Mouse (Mus musculus): Measurements from ENCODE around the gene Kif23. TPM values are rescaled to one million over a fixed set of nuclear protein-coding genes. Genes with fewer than 3 reads are reported as not detected.

Kif23 gene
- polyA plus RNA-seq, 1 experiment from 2014 or later: 36.6 TPM

GRCm38 (mm10) chr9:61952241-61952640 is 5.7 kb upstream of the Kif23 start:
- no peak for ATAC-seq
- Histone ChIP-seq H3K4me3 (replicated peaks; ENCODE audit: low read length) (no peak overlapping the region), H3K9me3 (ENCODE audit: control insufficient read depth, low read length) (no peaks in the 10 kb centered on the region), H3K36me3 (ENCODE audit: control insufficient read depth, insufficient read depth) (no peaks in the 10 kb centered on the region), H3K4me2 (ENCODE audit: low read length) (no peak overlapping the region), H3K4me1 (replicated peaks; ENCODE audit: control insufficient read depth, insufficient read depth, low read length) (peaks cover 6% of the 10 kb centered on the region), H3K27me3 (replicated peaks; ENCODE audit: control insufficient read depth, insufficient read depth, low read length) (no peaks in the 10 kb centered on the region), H3K27ac (ENCODE audit: low read length) (no peak overlapping the region), H3K9ac (replicated peaks; ENCODE audit: low read depth, low read length) (no peak overlapping the region)
- 53% methylated on average over 7 of the region's 7 CpGs for WGBS

- H3K27ac ChIP-seq (ENCODE audit: low read length): no peak overlapping the region
- peak overlapping the region; percentile 99 for H3K4me2 ChIP-seq (ENCODE audit: low read length)
- H3K4me1 ChIP-seq (replicated peaks; ENCODE audit: control insufficient read depth, insufficient read depth, low read length): peaks cover 10% of the 10 kb centered on the region
- ATAC-seq: peak; percentile 86
- no peaks in the 10 kb centered on the region for H3K36me3 ChIP-seq (ENCODE audit: control insufficient read depth, insufficient read depth)
- no peaks in the 10 kb centered on the region for H3K9me3 ChIP-seq (ENCODE audit: control insufficient read depth, low read length)
- peak overlapping the region; percentile 63 for H3K9ac ChIP-seq (replicated peaks; ENCODE audit: low read depth, low read length)
- WGBS: 5% methylated on average over 24 of the region's 24 CpGs
- peak overlapping the region; percentile 73 for H3K4me3 ChIP-seq (replicated peaks; ENCODE audit: low read length)
- H3K27me3 ChIP-seq (replicated peaks; ENCODE audit: control insufficient read depth, insufficient read depth, low read length): no peaks in the 10 kb centered on the region
Measured at GRCm38 (mm10) chr9:61947402-61948346, 1.1 kb upstream of the Kif23 start.

GRCm38 (mm10) chr9:61945973-61946611 is 482 bp downstream of the Kif23 start:
- H3K9ac ChIP-seq (replicated peaks; ENCODE audit: low read depth, low read length): peak overlapping the region; percentile 73
- WGBS: under 1% methylated on average over 37 of the region's 38 CpGs

GRCm38 (mm10) chr9:61941054-61941453 is 5.5 kb downstream of the Kif23 start:
- Histone ChIP-seq H3K9me3 (ENCODE audit: control insufficient read depth, low read length) (no peaks in the 10 kb centered on the region), H3K9ac (replicated peaks; ENCODE audit: low read depth, low read length) (no peak overlapping the region), H3K27ac (ENCODE audit: low read length) (no peak overlapping the region), H3K27me3 (replicated peaks; ENCODE audit: control insufficient read depth, insufficient read depth, low read length) (no peaks in the 10 kb centered on the region), H3K4me3 (replicated peaks; ENCODE audit: low read length) (no peak overlapping the region), H3K36me3 (ENCODE audit: control insufficient read depth, insufficient read depth) (no peaks in the 10 kb centered on the region), H3K4me2 (ENCODE audit: low read length) (no peak overlapping the region), H3K4me1 (replicated peaks; ENCODE audit: control insufficient read depth, insufficient read depth, low read length) (peaks cover 3% of the 10 kb centered on the region)
- 85% methylated on average over 3 of the region's 3 CpGs for WGBS
- ATAC-seq: no peak

More at GRCm38 (mm10) chr9:61945973-61946611, 482 bp downstream of the Kif23 start:
- Histone ChIP-seq H3K4me3 (replicated peaks; ENCODE audit: low read length) (peak overlapping the region; percentile 73), H3K9me3 (ENCODE audit: control insufficient read depth, low read length) (no peaks in the 10 kb centered on the region), H3K27me3 (replicated peaks; ENCODE audit: control insufficient read depth, insufficient read depth, low read length) (no peaks in the 10 kb centered on the region), H3K4me1 (replicated peaks; ENCODE audit: control insufficient read depth, insufficient read depth, low read length) (peaks cover 10% of the 10 kb centered on the region), H3K4me2 (ENCODE audit: low read length) (peak overlapping the region; percentile 99), H3K27ac (ENCODE audit: low read length) (peak overlapping the region; percentile 17; the same call in 1 of the 2 replicates), H3K36me3 (ENCODE audit: control insufficient read depth, insufficient read depth) (no peaks in the 10 kb centered on the region)
- ATAC-seq: peak; percentile 83

- 84% methylated on average over 2 of the region's 2 CpGs for WGBS
- Histone ChIP-seq H3K9ac (replicated peaks; ENCODE audit: low read depth, low read length) (no peak overlapping the region), H3K4me2 (ENCODE audit: low read length) (no peak overlapping the region), H3K4me3 (replicated peaks; ENCODE audit: low read length) (no peak overlapping the region), H3K27me3 (replicated peaks; ENCODE audit: control insufficient read depth, insufficient read depth, low read length) (no peaks in the 10 kb centered on the region), H3K4me1 (replicated peaks; ENCODE audit: control insufficient read depth, insufficient read depth, low read length) (no peaks in the 10 kb centered on the region), H3K27ac (ENCODE audit: low read length) (no peak overlapping the region), H3K36me3 (ENCODE audit: control insufficient read depth, insufficient read depth) (peaks cover 4% of the 10 kb centered on the region; the same call in 1 of the 2 replicates), H3K9me3 (ENCODE audit: control insufficient read depth, low read length) (no peaks in the 10 kb centered on the region)
- ATAC-seq: no peak
Measured at GRCm38 (mm10) chr9:61933333-61933732, 13.2 kb downstream of the Kif23 start.

GRCm38 (mm10) chr9:61932009-61932408 is 14.6 kb downstream of the Kif23 start:
- Histone ChIP-seq H3K4me1 (replicated peaks; ENCODE audit: control insufficient read depth, insufficient read depth, low read length) (no peaks in the 10 kb centered on the region), H3K27ac (ENCODE audit: low read length) (no peak overlapping the region), H3K9ac (replicated peaks; ENCODE audit: low read depth, low read length) (no peak overlapping the region), H3K4me3 (replicated peaks; ENCODE audit: low read length) (no peak overlapping the region), H3K4me2 (ENCODE audit: low read length) (no peak overlapping the region), H3K27me3 (replicated peaks; ENCODE audit: control insufficient read depth, insufficient read depth, low read length) (no peaks in the 10 kb centered on the region), H3K9me3 (ENCODE audit: control insufficient read depth, low read length) (no peaks in the 10 kb centered on the region), H3K36me3 (ENCODE audit: control insufficient read depth, insufficient read depth) (peaks cover 5% of the 10 kb centered on the region; the same call in 1 of the 2 replicates)
- WGBS: 88% methylated on average over 3 of the region's 3 CpGs
- ATAC-seq: no peak

GRCm38 (mm10) chr9:61925086-61925660 is 21.4 kb downstream of the Kif23 start:
- WGBS: 93% methylated on average over 10 of the region's 10 CpGs

GRCm38 (mm10) chr9:61920331-61920730 is 26.2 kb downstream of the Kif23 start:
- H3K9me3 ChIP-seq (ENCODE audit: control insufficient read depth, low read length): no peaks in the 10 kb centered on the region
- H3K9ac ChIP-seq (replicated peaks; ENCODE audit: low read depth, low read length): no peak overlapping the region
- 88% methylated on average over 6 of the region's 6 CpGs for WGBS
- no peaks in the 10 kb centered on the region; the same call in 1 of the 2 replicates for H3K4me1 ChIP-seq (replicated peaks; ENCODE audit: control insufficient read depth, insufficient read depth, low read length)
- H3K27me3 ChIP-seq (replicated peaks; ENCODE audit: control insufficient read depth, insufficient read depth, low read length): no peaks in the 10 kb centered on the region
- ATAC-seq: no peak
- no peak overlapping the region for H3K27ac ChIP-seq (ENCODE audit: low read length)
- H3K4me2 ChIP-seq (ENCODE audit: low read length): no peak overlapping the region
- H3K36me3 ChIP-seq (ENCODE audit: control insufficient read depth, insufficient read depth): peaks cover 6% of the 10 kb centered on the region
- H3K4me3 ChIP-seq (replicated peaks; ENCODE audit: low read length): no peak overlapping the region

More at GRCm38 (mm10) chr9:61925086-61925660, 21.4 kb downstream of the Kif23 start:
- no peak overlapping the region for H3K9ac ChIP-seq (replicated peaks; ENCODE audit: low read depth, low read length)
- H3K27ac ChIP-seq (ENCODE audit: low read length): no peak overlapping the region
- peaks cover 7% of the 10 kb centered on the region for H3K36me3 ChIP-seq (ENCODE audit: control insufficient read depth, insufficient read depth)
- no peak overlapping the region for H3K4me3 ChIP-seq (replicated peaks; ENCODE audit: low read length)
- H3K9me3 ChIP-seq (ENCODE audit: control insufficient read depth, low read length): no peaks in the 10 kb centered on the region
- ATAC-seq: no peak
- H3K4me2 ChIP-seq (ENCODE audit: low read length): no peak overlapping the region
- H3K27me3 ChIP-seq (replicated peaks; ENCODE audit: control insufficient read depth, insufficient read depth, low read length): no peaks in the 10 kb centered on the region
- no peaks in the 10 kb centered on the region for H3K4me1 ChIP-seq (replicated peaks; ENCODE audit: control insufficient read depth, insufficient read depth, low read length)

- Histone ChIP-seq H3K4me3 (replicated peaks; ENCODE audit: low read length) (no peak overlapping the region), H3K4me2 (ENCODE audit: low read length) (no peak overlapping the region), H3K27me3 (replicated peaks; ENCODE audit: control insufficient read depth, insufficient read depth, low read length) (no peaks in the 10 kb centered on the region), H3K9ac (replicated peaks; ENCODE audit: low read depth, low read length) (no peak overlapping the region), H3K9me3 (ENCODE audit: control insufficient read depth, low read length) (no peaks in the 10 kb centered on the region), H3K36me3 (ENCODE audit: control insufficient read depth, insufficient read depth) (peaks cover 6% of the 10 kb centered on the region), H3K4me1 (replicated peaks; ENCODE audit: control insufficient read depth, insufficient read depth, low read length) (peaks cover 4% of the 10 kb centered on the region; the same call in 1 of the 2 replicates), H3K27ac (ENCODE audit: low read length) (no peak overlapping the region)
- 92% methylated on average over 5 of the region's 5 CpGs for WGBS
- no peak for ATAC-seq
Measured at GRCm38 (mm10) chr9:61919464-61919863, 27.1 kb downstream of the Kif23 start.
